Mouse (Mus musculus): ENCODE measurements around the gene Olfr714. TPM values are rescaled to one million over a fixed set of nuclear protein-coding genes. Genes with fewer than 3 reads are reported as not detected.
"Not testable (repeated sequence)": the region's sequence is repeated elsewhere in the genome, so short reads cannot be mapped to it uniquely, and the experiment has no call there.

The Olfr714 gene
- total RNA-seq (2018; cell fraction: chromatin; rRNA removed): not detected
- total RNA-seq (2018; cell fraction: cytosol; rRNA removed): not detected
- not detected for total RNA-seq (2018; cell fraction: nucleus; rRNA removed)
- polyA plus RNA-seq (2018): not detected in 3 replicates

DNA sequence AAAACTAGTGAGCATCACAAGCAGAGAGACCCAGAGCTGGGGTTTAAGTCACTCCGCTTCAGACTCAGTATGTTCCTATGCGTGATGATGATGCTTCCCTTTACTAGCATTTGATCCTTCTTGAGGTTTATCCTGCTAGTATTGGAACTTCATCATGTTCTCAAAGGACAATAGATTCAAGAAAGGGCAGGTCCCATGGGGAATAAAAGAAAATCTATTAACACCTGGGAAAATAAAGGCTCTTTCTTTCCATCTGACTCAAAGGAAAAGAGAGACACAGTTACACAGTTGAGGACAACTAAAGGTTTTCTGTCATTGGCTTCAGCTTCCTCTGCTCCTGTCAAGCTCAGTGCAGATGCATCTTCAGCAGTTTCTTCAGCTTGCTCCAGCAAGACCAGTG is at the start of gene Olfr714:
TSS of gene Olfr714 (plus strand) at position 301 of the 400 bp plus-strand sequence.
- WGBS (ENCODE audit: missing documents): 90% methylated on average over 2 of the region's 2 CpGs
- Histone ChIP-seq H3K4me3 (ENCODE audit: inconsistent target) (no peak within 1 kb of the TSS), H3K79me2 (ENCODE audit: inconsistent target) (no peaks in the 10 kb centered on the region), H3K27ac (no peak within 1 kb of the TSS), H3K36me3 (ENCODE audit: inconsistent target) (no peaks in the 10 kb centered on the region)

DNA sequence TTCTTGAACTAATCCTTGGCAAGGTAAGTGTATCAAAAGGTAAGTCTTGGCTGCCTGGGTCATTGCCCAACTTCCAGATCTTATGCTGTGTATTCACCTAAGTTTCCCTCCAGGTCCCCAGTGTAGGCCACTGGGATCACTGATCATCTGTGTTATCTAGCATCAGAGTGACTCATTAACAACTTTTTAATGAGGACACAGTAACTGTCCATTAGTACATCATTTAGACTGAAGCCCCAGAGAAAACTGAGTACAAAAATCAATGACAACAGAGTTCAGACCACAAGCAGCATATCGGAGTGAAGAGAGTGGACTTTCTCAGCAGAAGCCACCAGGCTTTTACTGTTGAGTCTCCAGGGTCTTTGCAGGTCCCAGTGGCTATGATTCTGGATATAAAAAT is 39.9 kb upstream of the Olfr714 start, which contains the start of gene Olfr713:
TSS of gene Olfr713 (plus strand) at position 301 of the 400 bp plus-strand sequence.
- H3K36me3 ChIP-seq (ENCODE audit: inconsistent target): no peaks in the 10 kb centered on the region
- WGBS (ENCODE audit: missing documents): 100% methylated on average over 1 of the region's 1 CpGs

DNA sequence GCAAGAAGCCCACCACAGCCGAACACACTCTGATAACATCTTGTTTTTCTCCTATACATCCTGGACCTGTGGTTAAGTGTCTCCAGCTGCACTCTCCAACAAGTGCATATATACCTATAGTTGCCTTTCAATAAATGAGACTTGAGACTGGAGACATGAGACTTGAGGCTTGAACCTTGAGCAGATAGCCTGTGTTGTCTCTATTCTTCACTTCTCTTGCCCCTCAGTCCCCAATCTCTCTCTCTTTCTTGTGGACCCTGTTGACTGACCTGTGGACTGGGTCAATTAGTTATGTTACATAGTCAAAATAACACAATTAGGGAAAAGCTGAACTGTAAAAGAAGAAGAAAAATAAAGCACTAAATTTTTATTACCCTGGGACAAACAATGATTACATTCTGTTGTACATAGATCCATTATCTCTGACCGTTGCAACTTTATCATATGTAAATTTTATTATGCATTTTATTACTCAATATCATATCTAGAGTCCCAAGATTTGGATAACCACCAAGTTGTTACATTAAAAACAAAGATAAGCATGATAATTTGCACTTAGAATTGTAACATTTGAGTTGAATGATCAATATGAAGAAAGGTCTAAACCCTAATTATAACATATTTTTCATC is 30.7 kb upstream of the Olfr714 start:
- no peak overlapping the region for H3K4me3 ChIP-seq (ENCODE audit: inconsistent target)
- no peak overlapping the region for H3K27ac ChIP-seq
- no peaks in the 10 kb centered on the region for H3K36me3 ChIP-seq (ENCODE audit: inconsistent target)
- H3K79me2 ChIP-seq (ENCODE audit: inconsistent target): no peaks in the 10 kb centered on the region
- WGBS (ENCODE audit: missing documents): 58% methylated on average over 2 of the region's 2 CpGs

More for the DNA sequence above, 39.9 kb upstream of the Olfr714 start, which contains the start of gene Olfr713:
- no peak within 1 kb of the TSS for H3K27ac ChIP-seq
- H3K79me2 ChIP-seq (ENCODE audit: inconsistent target): no peaks in the 10 kb centered on the region
- H3K4me3 ChIP-seq (ENCODE audit: inconsistent target): no peak within 1 kb of the TSS

- Histone ChIP-seq H3K4me3 (ENCODE audit: inconsistent target) (no peak overlapping the region), H3K27ac (no peak overlapping the region), H3K36me3 (ENCODE audit: inconsistent target) (no peaks in the 10 kb centered on the region), H3K79me2 (ENCODE audit: inconsistent target) (no peaks in the 10 kb centered on the region)
- 90% methylated on average over 3 of the region's 3 CpGs for WGBS (ENCODE audit: missing documents)
Observed at GRCm38 (mm10) chr7:107043136-107043535, 27.6 kb upstream of the Olfr714 start.

GRCm38 (mm10) chr7:107044407-107044806 is 26.4 kb upstream of the Olfr714 start:
- no peaks in the 10 kb centered on the region for H3K36me3 ChIP-seq (ENCODE audit: inconsistent target)
- no peak overlapping the region for H3K27ac ChIP-seq
- no peaks in the 10 kb centered on the region for H3K79me2 ChIP-seq (ENCODE audit: inconsistent target)
- no peak overlapping the region for H3K4me3 ChIP-seq (ENCODE audit: inconsistent target)
- 0% methylated on average over 1 of the region's 1 CpGs for WGBS (ENCODE audit: missing documents)

DNA sequence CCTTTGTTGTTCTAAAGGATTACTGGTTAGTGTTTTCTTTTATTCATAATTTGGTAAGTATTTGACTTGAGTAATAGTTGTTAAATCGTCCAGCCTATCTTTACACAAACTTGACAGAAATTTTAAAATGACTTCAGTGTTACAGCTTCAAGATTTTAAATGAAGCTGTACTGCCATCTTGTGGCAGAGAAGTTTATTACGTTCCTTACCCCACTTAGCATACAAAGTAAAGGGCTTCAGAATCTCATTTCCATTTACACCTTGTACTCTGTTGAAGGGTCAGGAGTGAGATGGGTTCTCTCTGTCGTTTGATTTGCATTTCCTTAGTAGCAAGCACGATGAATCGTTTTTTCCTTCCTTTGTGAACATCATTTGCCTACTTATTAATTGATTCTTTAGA is 24.9 kb upstream of the Olfr714 start:
- H3K36me3 ChIP-seq (ENCODE audit: inconsistent target): no peaks in the 10 kb centered on the region
- H3K4me3 ChIP-seq (ENCODE audit: inconsistent target): no peak overlapping the region
- H3K79me2 ChIP-seq (ENCODE audit: inconsistent target): no peaks in the 10 kb centered on the region
- 1% methylated on average over 5 of the region's 5 CpGs for WGBS (ENCODE audit: missing documents)
- H3K27ac ChIP-seq: no peak overlapping the region

DNA sequence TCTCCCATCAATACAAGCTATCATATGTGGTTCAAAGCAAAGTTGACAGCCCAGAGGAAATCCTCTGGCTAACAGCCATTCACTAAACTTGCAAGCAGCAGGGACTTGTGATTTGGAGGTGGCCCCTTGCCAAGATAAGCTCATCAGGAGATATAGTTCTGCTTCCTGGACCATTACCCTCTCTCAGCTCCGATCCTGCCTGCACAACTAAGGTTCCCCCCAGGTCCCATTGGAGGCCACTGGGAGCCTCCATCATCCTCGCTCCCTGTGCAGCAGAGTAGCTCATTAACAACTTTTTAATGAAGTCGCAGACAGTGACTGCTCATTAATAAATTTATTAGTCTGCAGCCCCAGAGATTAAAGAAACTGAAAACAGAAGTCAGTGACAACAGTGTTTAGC is 23.2 kb upstream of the Olfr714 start:
- Histone ChIP-seq H3K36me3 (ENCODE audit: inconsistent target) (no peaks in the 10 kb centered on the region), H3K4me3 (ENCODE audit: inconsistent target) (no peak overlapping the region), H3K27ac (no peak overlapping the region), H3K79me2 (ENCODE audit: inconsistent target) (no peaks in the 10 kb centered on the region)
- WGBS (ENCODE audit: missing documents): 28% methylated on average over 3 of the region's 3 CpGs

GRCm38 (mm10) chr7:107092920-107093319 is 22.1 kb downstream of the Olfr714 start, which contains the start of gene Olfr17:
Gene Olfr17, plus strand, starts transcription at chr7:107093220.
- Histone ChIP-seq H3K4me3 (ENCODE audit: inconsistent target) (no peak within 1 kb of the TSS), H3K36me3 (ENCODE audit: inconsistent target) (no peaks in the 10 kb centered on the region), H3K79me2 (ENCODE audit: inconsistent target) (no peaks in the 10 kb centered on the region), H3K27ac (no peak within 1 kb of the TSS)
- WGBS (ENCODE audit: missing documents): 53% methylated on average over 1 of the region's 1 CpGs

DNA sequence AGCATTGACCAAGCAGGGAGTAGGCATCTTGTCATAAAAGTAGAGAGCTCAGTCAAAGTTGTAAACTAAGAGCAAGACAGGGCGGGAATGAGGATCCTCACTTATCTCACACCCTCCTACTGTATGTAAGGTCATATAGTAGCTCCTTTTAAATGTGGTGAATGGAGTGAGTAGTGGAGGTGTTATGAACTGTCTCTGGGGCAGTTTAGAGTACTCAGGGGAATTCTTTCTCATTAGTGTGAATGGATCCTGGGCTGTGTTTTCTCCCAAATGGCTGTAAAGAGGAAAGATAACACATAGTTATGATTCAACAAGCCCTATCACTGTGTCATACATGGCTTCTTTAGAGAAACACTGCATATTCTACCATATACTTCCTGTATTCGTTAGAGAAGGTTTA is 39.5 kb downstream of the Olfr714 start, which contains the start of gene Olfr715b:
TSS of gene Olfr715b (minus strand) at position 101 of the 400 bp plus-strand sequence.
- WGBS (ENCODE audit: missing documents): 100% methylated on average over 1 of the region's 2 CpGs
- H3K4me3 ChIP-seq (ENCODE audit: inconsistent target); H3K79me2 ChIP-seq (ENCODE audit: inconsistent target); H3K27ac ChIP-seq; H3K36me3 ChIP-seq (ENCODE audit: inconsistent target): not testable (repeated sequence)

Other genes with a start within 250 kb of the Olfr714 start
- gene Olfr702, start 237.1 kb upstream of the Olfr714 start, polyA plus RNA-seq (2018): not detected in 3 replicates
- not detected in 3 replicates for gene Olfr703, start 227.6 kb upstream of the Olfr714 start, polyA plus RNA-seq (2018)
- not detected in 3 replicates for gene Olfr704, start 207.8 kb upstream of the Olfr714 start, polyA plus RNA-seq (2018)
- gene Olfr705, start 194.1 kb upstream of the Olfr714 start, polyA plus RNA-seq (2018): not detected in 3 replicates
- gene Olfr706, start 182.8 kb upstream of the Olfr714 start, polyA plus RNA-seq (2018): not detected in 3 replicates
- gene Olfr707, start 169.7 kb upstream of the Olfr714 start, polyA plus RNA-seq (2018): not detected in 3 replicates
- not detected in 3 replicates for gene Olfr1532-ps1, start 163.0 kb upstream of the Olfr714 start, polyA plus RNA-seq (2018)
- not detected in 3 replicates for gene Olfr709-ps1, start 138.8 kb upstream of the Olfr714 start, polyA plus RNA-seq (2018)
- not detected in 3 replicates for gene Olfr710, start 122.7 kb upstream of the Olfr714 start, polyA plus RNA-seq (2018)
- gene Olfr6, start 107.0 kb upstream of the Olfr714 start, polyA plus RNA-seq (2018): not detected in 3 replicates
- gene Olfr711, start 95.5 kb upstream of the Olfr714 start, polyA plus RNA-seq (2018): not detected in 3 replicates
- not detected in 3 replicates for gene Olfr2, start 64.9 kb upstream of the Olfr714 start, polyA plus RNA-seq (2018)
- not detected in 3 replicates for gene Olfr713, start 39.8 kb upstream of the Olfr714 start, polyA plus RNA-seq (2018)
- gene Olfr17, start 22.2 kb downstream of the Olfr714 start, polyA plus RNA-seq (2018): not detected in 3 replicates
- not detected in 3 replicates for gene Olfr715b, start 39.4 kb downstream of the Olfr714 start, polyA plus RNA-seq (2018)
- gene Olfr715, start 60.1 kb downstream of the Olfr714 start, polyA plus RNA-seq (2018): not detected in 3 replicates
- gene Olfr716, start 67.3 kb downstream of the Olfr714 start, polyA plus RNA-seq (2018): not detected in 3 replicates
- gene Nlrp14, start 96.0 kb downstream of the Olfr714 start, polyA plus RNA-seq (2018): not detected in 3 replicates
- not detected in 3 replicates for gene Rbmxl2, start 138.5 kb downstream of the Olfr714 start, polyA plus RNA-seq (2018)

Measured in macrophage (primary cell).